Mouse (Mus musculus): ENCODE results near the gene Hoxd3.

DNA sequence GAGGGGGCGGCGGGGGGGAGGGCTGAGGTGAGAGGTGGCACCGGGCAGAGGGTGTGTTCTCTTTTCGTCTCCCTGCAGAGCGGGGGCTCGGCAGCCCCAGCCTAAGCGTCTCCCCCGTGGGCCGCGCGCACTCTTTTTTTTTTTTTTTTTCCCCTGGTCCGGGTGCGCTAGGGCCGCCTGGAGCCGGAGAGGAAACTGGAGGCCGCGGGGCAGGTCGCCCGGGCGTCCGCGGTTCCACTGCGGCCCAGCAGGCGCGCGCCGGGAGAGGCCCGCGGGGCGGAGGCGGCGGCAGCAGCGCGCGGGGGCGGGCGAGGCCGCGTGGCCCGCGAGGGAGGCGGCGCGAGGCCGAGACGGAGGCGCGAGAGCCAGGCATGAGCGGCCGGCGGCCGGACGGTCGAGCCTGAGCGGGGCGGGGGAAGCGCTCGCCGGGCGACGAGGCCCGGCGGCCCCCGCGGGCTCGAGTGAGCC lies 6.7 kb upstream of the Hoxd3 start:
- TF ChIP-seq CTCF (IDR thresholded peaks at IDR 0.05; ENCODE audit: low read depth, low read length) (no peak), POLR2A (IDR thresholded peaks at IDR 0.05; ENCODE audit: extremely low read depth, insufficient read depth, low read length) (no peak)
